Mouse (Mus musculus): ENCODE data around the gene Tpm3.

DNA sequence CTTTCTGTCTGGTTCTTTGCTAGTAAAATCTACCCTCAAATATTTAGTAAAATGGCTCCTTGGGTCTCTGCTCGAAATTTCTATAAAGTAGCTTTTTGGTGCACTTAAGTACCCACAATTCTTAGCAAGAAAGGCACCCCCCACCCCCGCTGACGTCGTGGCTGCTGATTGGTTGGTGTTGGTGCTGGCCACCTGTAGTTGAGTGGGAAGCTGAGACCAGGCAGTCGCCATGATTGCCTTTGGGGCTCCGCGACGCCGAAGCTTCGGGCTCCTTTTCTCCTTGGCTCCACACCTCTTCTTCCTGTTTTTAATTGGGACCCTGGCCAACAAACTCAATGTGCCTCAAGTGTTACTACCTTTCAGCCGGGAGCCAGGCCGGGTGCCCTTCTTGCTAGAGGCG, 31.5 kb downstream of the Tpm3 start, which contains the start of gene Nup210l:
- TF ChIP-seq CTCF (IDR thresholded peaks at IDR 0.05), result no peak
- no peak for TF ChIP-seq EP300 (IDR thresholded peaks at IDR 0.05; ENCODE audit: insufficient read depth, low read depth, low read length)
- no peak for TF ChIP-seq POLR2A (IDR thresholded peaks at IDR 0.05; ENCODE audit: insufficient read depth, low read depth, low read length)

Measured in heart, adult 2 months (tissue).